Mouse (Mus musculus) spleen, adult 2 months (tissue): ENCODE measurements around the gene Spg20. TPM values are rescaled to one million over a fixed set of nuclear protein-coding genes. Genes with fewer than 3 reads are reported as not detected.

Experiments used
- DNase-seq, 2 experiments: peaks; one replicate each; pipeline versions ENCODE4 v3.0.0 to v3.0.0-alpha.2; 2012 to 2021; ENCODE audit warnings: low spot score in 2 of 2, low read depth in 1 of 2
- H3K27ac ChIP-seq: fragments of 200-500 bp; 2 replicates; pipeline ENCODE4 v1.5.1; 2012; ENCODE audit warnings: low read length, inconsistent platforms; ENCODE audit not compliant: insufficient read depth
- H3K27me3 ChIP-seq: fragments of 200-500 bp; 2 replicates; pipeline ENCODE4 v1.6.1; 2012; ENCODE audit warnings: mild to moderate bottlenecking, moderate library complexity, low read length, inconsistent platforms; ENCODE audit not compliant: control insufficient read depth, insufficient read depth
- H3K36me3 ChIP-seq: fragments of 200-500 bp; 2 replicates; pipeline ENCODE4 v1.6.1; 2012; ENCODE audit warnings: mild to moderate bottlenecking, low read length, inconsistent platforms; ENCODE audit not compliant: control insufficient read depth, insufficient read depth
- H3K4me1 ChIP-seq: fragments of 200-500 bp; 2 replicates; pipeline ENCODE4 v1.6.1; 2011; ENCODE audit warnings: inconsistent platforms; ENCODE audit not compliant: control insufficient read depth, insufficient read depth, insufficient read length
- H3K4me3 ChIP-seq: fragments of 200-500 bp; 2 replicates; pipeline ENCODE4 v1.5.1; 2011; ENCODE audit warnings: mild to moderate bottlenecking, inconsistent platforms; ENCODE audit not compliant: insufficient read depth, insufficient read length; ENCODE audit errors: extremely low read depth
- CTCF ChIP-seq: fragments of 200-500 bp; IDR thresholded peaks from 2 replicates; pipeline ENCODE4 v1.5.1; 2011; ENCODE audit warnings: mild to moderate bottlenecking, inconsistent platforms; ENCODE audit not compliant: insufficient read depth, insufficient read length, insufficient replicate concordance; ENCODE audit errors: extremely low read depth
- POLR2A ChIP-seq: fragments of 200-500 bp; IDR thresholded peaks from 2 replicates; pipeline ENCODE4 v1.6.1; 2011; ENCODE audit warnings: low read depth, low read length, inconsistent platforms
- WGBS: fragments of 180-500 bp; shearing (Covaris S2); methylation state at CpG from one replicate; pipeline ENCODE4 v1.1.7; 2018; 5-methylcytosine and 5-hydroxymethylcytosine counted together
- polyA plus RNA-seq: library from polyadenylated mRNA; depleted of rRNA; stranded (reverse); fragments of >200 nt; gene quantifications from 2 replicates; pipeline ENCODE4 v1.2.3, GENCODE M21; 2012

The Spg20 gene
- polyA plus RNA-seq, 1 experiment: 4.3 TPM

DNA sequence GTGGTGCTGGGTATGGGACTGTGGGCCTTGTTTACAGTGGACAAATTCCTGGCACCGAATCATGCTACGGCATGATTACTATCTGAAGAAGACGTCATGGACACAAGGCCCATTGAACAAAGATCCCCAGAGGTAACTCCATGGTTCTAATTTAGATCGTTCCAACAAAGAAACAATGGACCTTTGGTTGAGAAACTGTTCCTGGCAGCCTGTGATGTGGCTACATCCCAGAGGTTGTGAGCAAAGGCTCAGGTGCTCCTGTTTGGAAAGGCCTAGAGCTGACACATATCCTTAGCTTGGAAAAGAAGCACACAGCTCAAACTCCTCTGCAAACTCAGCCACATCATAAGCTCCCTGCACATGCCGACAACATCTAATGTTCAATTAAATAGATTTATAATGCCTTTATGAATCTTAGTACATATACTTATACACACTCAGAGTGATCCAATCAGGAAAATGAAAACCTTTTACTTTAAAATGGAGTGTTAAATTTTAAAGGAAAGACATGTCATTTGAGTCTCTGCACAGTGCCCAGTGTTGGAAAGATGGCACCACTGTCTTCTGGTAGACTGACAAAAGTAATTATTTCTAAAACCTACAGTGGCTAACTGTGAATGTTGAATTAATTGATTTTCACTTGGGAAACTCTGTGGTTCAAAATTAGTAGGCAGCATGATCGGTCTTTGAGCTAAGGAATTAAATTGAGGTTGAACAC lies 37.2 kb upstream of the Spg20 start:
- no peak overlapping the region for H3K4me3 ChIP-seq
- WGBS: 90% methylated on average over 6 of the region's 6 CpGs

DNA sequence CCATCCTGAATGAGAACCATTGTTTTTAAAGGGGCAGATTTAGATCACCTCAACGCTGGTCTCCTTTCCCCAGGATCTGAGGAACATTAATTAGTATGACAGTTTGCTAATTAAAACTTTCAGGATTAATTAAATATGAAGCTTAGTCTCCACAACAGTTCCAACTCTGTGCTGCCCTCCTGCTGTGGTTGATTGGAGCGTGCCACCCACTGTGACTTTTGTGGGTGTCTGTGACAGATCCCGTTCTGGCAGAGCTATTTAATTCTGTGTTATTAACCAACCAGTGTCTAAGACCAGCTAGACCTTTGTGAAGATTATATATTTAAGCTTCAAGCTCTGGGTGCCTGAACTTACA lies 36.6 kb upstream of the Spg20 start:
- no peak for TF ChIP-seq POLR2A
- no peak for TF ChIP-seq CTCF
- no peak for DNase-seq
- H3K27me3 ChIP-seq: no peaks in the 10 kb centered on the region
- H3K4me1 ChIP-seq: no peaks in the 10 kb centered on the region
- no peaks in the 10 kb centered on the region for H3K36me3 ChIP-seq
- 80% methylated on average over 3 of the region's 3 CpGs for WGBS
- no peak overlapping the region for H3K27ac ChIP-seq
- no peak overlapping the region for H3K4me3 ChIP-seq

More for the DNA sequence above, 37.2 kb upstream of the Spg20 start:
- Histone ChIP-seq H3K27me3 (no peaks in the 10 kb centered on the region), H3K27ac (no peak overlapping the region), H3K4me1 (no peaks in the 10 kb centered on the region), H3K36me3 (no peaks in the 10 kb centered on the region)
- DNase-seq: no peak
- TF ChIP-seq POLR2A: no peak
- no peak for TF ChIP-seq CTCF

DNA sequence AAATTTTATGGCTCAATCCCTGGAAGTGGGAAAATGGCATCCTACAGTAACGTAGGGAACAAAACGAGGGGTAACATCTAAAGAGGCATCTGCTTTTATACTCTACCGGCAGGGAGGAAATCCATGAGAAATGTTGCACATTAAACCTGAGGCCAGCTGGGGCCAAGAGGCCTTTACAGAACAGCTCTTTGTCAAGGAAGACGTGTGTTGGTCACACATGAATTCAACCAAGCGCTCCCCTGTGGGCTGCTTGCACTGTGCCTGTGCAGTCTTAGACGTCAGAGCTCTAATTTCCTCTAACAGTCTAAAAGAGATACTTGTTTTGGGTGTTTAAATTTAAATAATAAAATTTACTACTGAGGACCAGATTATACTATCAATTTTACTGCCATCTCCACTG lies 33.7 kb upstream of the Spg20 start:
- Histone ChIP-seq H3K27me3 (no peaks in the 10 kb centered on the region), H3K4me1 (no peaks in the 10 kb centered on the region), H3K4me3 (no peak overlapping the region), H3K27ac (no peak overlapping the region), H3K36me3 (no peaks in the 10 kb centered on the region)
- no peak for DNase-seq
- TF ChIP-seq CTCF (no peak), POLR2A (no peak)
- WGBS: 73% methylated on average over 6 of the region's 6 CpGs

DNA sequence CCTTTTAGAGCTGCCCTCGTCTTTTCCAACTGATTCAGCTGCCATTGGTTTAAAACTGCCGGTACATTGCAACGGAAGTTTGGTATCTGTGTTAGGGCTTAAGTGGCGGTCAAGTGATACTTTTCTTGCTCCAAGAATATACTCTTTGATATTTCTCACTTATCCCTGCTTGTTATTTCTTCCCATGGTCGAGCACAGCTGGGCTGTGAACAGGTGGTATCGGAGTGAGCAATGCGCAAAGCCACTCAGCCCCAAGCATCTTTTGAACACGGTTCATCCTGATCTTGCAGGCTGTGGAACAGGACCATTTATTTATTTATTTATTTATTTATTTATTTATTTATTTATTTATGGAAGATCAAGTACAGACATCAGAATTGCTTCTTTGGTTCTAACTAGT lies 32.3 kb upstream of the Spg20 start:
- WGBS: 78% methylated on average over 8 of the region's 8 CpGs
- TF ChIP-seq CTCF (no peak), POLR2A (no peak)
- Histone ChIP-seq H3K4me3 (no peak overlapping the region), H3K4me1 (no peaks in the 10 kb centered on the region), H3K27me3 (no peaks in the 10 kb centered on the region), H3K36me3 (no peaks in the 10 kb centered on the region), H3K27ac (no peak overlapping the region)
- no peak for DNase-seq

DNA sequence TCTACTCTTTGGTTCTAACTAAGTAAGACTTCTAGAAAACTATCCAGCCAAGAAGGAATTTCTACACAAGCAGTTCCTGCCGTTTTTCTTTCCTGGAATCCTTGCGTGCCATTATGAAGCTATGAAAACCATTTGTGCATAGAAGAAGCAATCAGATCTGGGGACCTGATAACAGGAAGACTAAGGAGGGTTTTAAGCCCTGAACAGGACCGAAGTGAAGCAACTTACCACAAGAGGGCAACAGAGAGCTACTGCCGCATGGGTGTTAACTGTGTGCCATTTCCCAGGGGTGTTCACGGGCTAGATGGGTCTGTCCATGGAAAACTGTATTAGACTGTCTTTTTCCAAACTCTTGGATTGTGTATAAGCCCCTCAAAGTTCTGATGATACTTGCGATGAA lies 31.9 kb upstream of the Spg20 start:
- Histone ChIP-seq H3K27ac (no peak overlapping the region), H3K36me3 (no peaks in the 10 kb centered on the region), H3K27me3 (no peaks in the 10 kb centered on the region), H3K4me1 (no peaks in the 10 kb centered on the region), H3K4me3 (no peak overlapping the region)
- WGBS: 18% methylated on average over 6 of the region's 6 CpGs
- TF ChIP-seq POLR2A (no peak), CTCF (peak; percentile 68; the same call in 1 of the 2 replicates)
- peak in 1 of 2 experiments; percentile 38 for DNase-seq

DNA sequence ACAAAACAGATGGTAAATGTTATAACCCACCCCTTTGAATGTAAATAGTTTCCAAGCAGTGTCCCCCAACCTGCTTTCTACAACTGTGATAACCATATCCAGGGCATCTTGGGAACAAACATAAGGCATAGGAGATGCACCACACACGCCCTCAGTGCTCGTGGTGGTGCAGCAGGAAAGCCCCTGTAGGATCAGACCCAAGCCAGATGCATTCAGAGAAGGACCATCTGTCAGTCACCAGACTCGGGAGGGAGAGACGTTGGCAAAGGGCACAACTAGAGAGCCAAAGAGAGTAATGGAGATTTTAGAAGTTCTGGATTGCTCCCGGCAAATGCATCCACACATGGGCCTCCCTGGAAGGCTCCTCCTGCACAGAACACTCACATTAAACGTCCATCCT lies 27.1 kb upstream of the Spg20 start:
- Histone ChIP-seq H3K27me3 (no peaks in the 10 kb centered on the region), H3K27ac (no peak overlapping the region), H3K4me3 (no peak overlapping the region), H3K4me1 (no peaks in the 10 kb centered on the region), H3K36me3 (no peaks in the 10 kb centered on the region)
- no peak for TF ChIP-seq POLR2A
- WGBS: 69% methylated on average over 6 of the region's 6 CpGs
- DNase-seq: no peak

DNA sequence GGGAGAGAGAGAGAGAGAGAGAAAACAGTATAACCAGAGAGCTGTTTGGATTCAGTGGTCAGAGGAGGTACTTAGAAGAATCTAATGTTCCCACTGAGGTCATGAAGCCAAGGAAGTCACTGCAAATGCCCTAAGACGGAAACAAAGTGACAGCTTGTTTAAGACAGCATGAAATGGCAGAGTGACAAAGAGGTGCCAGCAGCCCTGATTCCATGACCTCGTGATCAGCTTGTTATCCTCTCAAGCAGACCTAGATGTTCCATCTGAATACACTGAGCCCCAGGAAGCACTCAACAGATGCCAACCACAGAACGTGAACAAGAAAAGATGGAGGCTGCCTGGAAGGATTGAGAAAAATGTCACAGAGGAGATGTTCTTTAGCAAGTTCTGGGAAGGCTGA lies 26.2 kb upstream of the Spg20 start:
- Histone ChIP-seq H3K36me3 (no peaks in the 10 kb centered on the region), H3K27ac (no peak overlapping the region), H3K4me1 (no peaks in the 10 kb centered on the region), H3K4me3 (no peak overlapping the region), H3K27me3 (no peaks in the 10 kb centered on the region)
- DNase-seq: no peak
- TF ChIP-seq POLR2A (no peak), CTCF (no peak)
- WGBS: 69% methylated on average over 3 of the region's 3 CpGs

DNA sequence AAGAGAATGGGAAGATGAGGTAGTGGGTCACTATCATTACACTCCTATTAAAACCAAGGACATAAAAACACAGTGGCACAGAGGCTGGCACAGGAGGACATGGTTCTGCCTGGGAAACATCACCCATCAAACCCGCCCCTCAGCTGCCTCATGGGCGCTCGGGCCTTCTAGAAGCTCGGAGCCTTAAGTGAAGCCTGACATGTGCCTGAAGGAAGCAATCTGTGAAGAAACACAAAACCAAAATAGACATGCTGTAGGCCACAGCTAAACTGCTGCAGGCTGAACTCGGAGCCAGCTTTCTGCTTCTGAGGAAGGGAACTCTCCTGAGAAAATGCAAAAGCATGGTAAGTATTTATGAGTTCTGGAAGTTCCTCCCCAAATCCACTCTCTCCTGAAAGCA lies 25.0 kb upstream of the Spg20 start:
- TF ChIP-seq POLR2A (no peak), CTCF (no peak)
- H3K27me3 ChIP-seq: no peaks in the 10 kb centered on the region
- no peak overlapping the region for H3K27ac ChIP-seq
- H3K36me3 ChIP-seq: no peaks in the 10 kb centered on the region
- no peaks in the 10 kb centered on the region for H3K4me1 ChIP-seq
- WGBS: 85% methylated on average over 5 of the region's 5 CpGs
- H3K4me3 ChIP-seq: no peak overlapping the region
- DNase-seq: no peak
